Mouse (Mus musculus) heart, adult 2 months (tissue): ENCODE data around the gene Acaca. TPM values are rescaled to one million over a fixed set of nuclear protein-coding genes. Genes with fewer than 3 reads are reported as not detected.

Experiments used
- DNase-seq, 2 experiments: peaks; one replicate each; pipeline ENCODE4 v3.0.0; 2021
- H3K27ac ChIP-seq: fragments of 200-600 bp; 2 replicates; pipeline ENCODE4 v1.8.1; 2022
- H3K27me3 ChIP-seq: fragments of 200-500 bp; 2 replicates; pipeline ENCODE4 v1.6.1; 2012; ENCODE audit warnings: mild to moderate bottlenecking, low read length, inconsistent platforms, mixed read lengths; ENCODE audit not compliant: control insufficient read depth, insufficient read depth
- H3K36me3 ChIP-seq: fragments of 200-500 bp; 2 replicates; pipeline ENCODE4 v1.6.1; 2012; ENCODE audit warnings: low read length, inconsistent platforms; ENCODE audit not compliant: control insufficient read depth, insufficient read depth
- H3K4me1 ChIP-seq: fragments of 200-500 bp; 2 replicates; pipeline ENCODE4 v1.6.1; 2011; ENCODE audit warnings: low read length; ENCODE audit not compliant: control insufficient read depth, insufficient read depth
- H3K4me3 ChIP-seq: fragments of 200-600 bp; 2 replicates; pipeline ENCODE4 v1.8.1; 2022
- H3K79me2 ChIP-seq: fragments of 200-500 bp; replicated peaks from 2 replicates; pipeline ENCODE4 v1.6.1; 2012; ENCODE audit warnings: mild to moderate bottlenecking, inconsistent platforms, low read length, moderate library complexity, mixed read lengths; ENCODE audit not compliant: control insufficient read depth, insufficient read depth
- H3K9ac ChIP-seq: fragments of 200-500 bp; 2 replicates; pipeline ENCODE4 v1.6.1; 2012; ENCODE audit warnings: low read depth, mild to moderate bottlenecking, control low read depth, inconsistent platforms, low read length, mixed read lengths
- CTCF ChIP-seq: fragments of 200-600 bp; IDR thresholded peaks from 2 replicates; pipeline ENCODE4 v1.8.1; 2022; ENCODE audit warnings: antibody characterized with exemption, mild to moderate bottlenecking, moderate library complexity
- EP300 ChIP-seq: fragments of 200-500 bp; IDR thresholded peaks from 2 replicates; pipeline ENCODE4 v1.6.1; 2011; ENCODE audit warnings: low read depth, low read length, control low read depth; ENCODE audit not compliant: insufficient read depth
- POLR2A ChIP-seq: fragments of 200-500 bp; IDR thresholded peaks from 2 replicates; pipeline ENCODE4 v1.6.1; 2011; ENCODE audit warnings: mild to moderate bottlenecking, low read depth, low read length, control low read depth; ENCODE audit not compliant: insufficient read depth
- WGBS: fragments of 180-500 bp; shearing (Covaris S2); methylation state at CpG from one replicate; pipeline ENCODE4 v1.1.7; 2018; 5-methylcytosine and 5-hydroxymethylcytosine counted together
- intact Hi-C: fragments of 180-260 bp; cut with DNase I; formaldehyde crosslinking; loops from one replicate; pipeline ENCODE4 v1.15.1; 2025
- polyA plus RNA-seq: library from polyadenylated mRNA; depleted of rRNA; stranded (reverse); fragments of >200 nt; gene quantifications from 2 replicates; pipeline ENCODE4 v1.2.3, GENCODE M21; 2012
- total RNA-seq, 2 experiments: library from RNA; stranded (reverse); gene quantifications; 2 replicates each; pipeline ENCODE4 v1.2.3; 2021

Gene Acaca
- total and polyA plus RNA-seq, 3 experiments, result 19.4 to 25.9 (median 20.0) TPM

DNA sequence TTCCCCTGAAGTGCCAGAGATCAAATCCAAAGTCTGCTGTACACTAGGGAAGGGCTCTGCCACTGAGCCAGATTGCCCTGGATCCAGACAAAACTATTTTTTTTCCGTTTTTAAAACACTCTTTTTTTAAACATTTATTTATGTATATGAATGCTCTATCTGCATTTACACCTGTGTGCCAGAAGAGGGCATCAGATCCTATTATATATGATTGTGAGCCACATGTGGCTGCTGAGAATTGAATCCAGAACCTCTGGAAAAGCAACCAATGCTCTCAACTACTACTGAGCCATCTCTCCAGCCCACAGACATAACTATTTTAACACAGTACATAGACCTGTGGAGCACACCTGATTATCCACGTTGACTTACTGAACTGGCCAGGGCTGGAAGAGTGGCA lies 13.3 kb upstream of the Acaca start:
- Histone ChIP-seq H3K27ac (no peak overlapping the region), H3K36me3 (peaks cover 2% of the 10 kb centered on the region; the same call in 1 of the 2 replicates), H3K79me2 (no peaks in the 10 kb centered on the region), H3K9ac (no peak overlapping the region), H3K27me3 (no peaks in the 10 kb centered on the region), H3K4me3 (no peak overlapping the region), H3K4me1 (no peaks in the 10 kb centered on the region)
- WGBS, result 57% methylated on average over 2 of the region's 2 CpGs
- no peak for DNase-seq
- intact Hi-C loops, result no loop called here
- TF ChIP-seq POLR2A, result no peak
- TF ChIP-seq CTCF, result peak; percentile 64
- TF ChIP-seq EP300, result no peak

DNA sequence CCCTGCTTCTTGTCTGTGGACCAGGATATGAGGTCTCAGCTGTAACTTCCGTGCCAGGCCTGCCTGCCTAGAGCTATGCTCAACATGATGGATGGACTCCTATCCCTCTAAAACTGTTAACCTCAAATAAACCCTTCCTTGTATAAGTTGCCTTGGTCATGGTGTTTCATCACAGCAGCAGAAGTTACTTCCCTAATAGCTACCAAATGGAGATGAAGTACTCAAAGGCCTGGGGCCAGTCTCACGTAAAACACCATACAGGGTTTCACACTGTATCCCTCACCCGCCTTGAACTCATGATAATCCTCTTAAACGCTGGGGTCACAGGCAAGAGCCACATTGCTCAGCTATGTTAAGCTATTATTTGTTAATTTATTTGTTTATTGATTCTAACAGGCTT lies 12.0 kb upstream of the Acaca start:
- H3K27ac ChIP-seq, result no peak overlapping the region
- no peak for DNase-seq
- no peaks in the 10 kb centered on the region for H3K79me2 ChIP-seq
- WGBS, result 93% methylated on average over 4 of the region's 4 CpGs
- H3K27me3 ChIP-seq, result no peaks in the 10 kb centered on the region
- H3K4me3 ChIP-seq, result no peak overlapping the region
- no peak for TF ChIP-seq POLR2A
- TF ChIP-seq EP300, result no peak
- TF ChIP-seq CTCF, result no peak
- H3K36me3 ChIP-seq, result peaks cover 2% of the 10 kb centered on the region; the same call in 1 of the 2 replicates
- intact Hi-C loops, result no loop called here
- H3K9ac ChIP-seq, result no peak overlapping the region
- no peaks in the 10 kb centered on the region for H3K4me1 ChIP-seq

DNA sequence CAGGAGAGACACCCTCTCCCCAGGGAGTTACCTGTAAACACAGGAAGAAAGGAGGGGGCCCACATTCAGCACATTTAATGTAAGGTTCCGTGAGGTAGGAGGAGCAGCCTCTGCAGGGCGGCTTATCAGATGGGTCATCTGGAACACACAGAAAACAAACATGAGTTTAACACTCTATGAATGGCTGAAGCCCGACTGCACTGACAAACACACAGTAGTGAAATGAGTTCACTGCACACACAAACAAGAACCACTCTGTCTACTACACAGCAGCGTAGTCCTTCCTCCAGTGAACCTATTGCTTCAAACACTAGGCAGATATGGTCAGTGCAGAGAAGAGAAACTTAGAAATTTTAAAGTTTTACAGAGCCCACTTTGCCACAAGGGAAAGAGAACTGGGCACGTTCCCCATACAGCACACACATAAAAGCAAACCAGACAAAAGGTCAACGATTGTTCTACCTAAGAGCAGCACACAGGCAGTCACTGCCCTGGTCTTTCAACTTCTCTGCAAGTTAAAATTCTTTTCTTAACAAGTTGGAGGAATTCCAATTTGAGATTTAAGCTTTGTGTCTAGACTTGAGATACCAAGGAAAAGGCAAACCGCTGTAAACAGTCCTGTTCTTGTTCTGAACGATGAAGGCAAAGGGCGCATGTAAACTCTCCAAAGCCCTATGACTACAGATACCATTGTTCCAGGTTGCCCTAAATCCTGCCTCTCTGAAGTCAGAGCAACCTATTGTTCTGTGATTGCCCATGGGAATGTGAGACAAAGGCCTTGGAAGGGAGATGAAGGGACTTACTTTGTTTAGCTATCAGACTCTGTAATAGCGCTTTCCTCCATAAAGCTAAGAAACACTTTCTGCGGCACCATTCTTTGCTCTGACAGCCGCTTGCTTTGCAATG lies 8.2 kb upstream of the Acaca start:
- Histone ChIP-seq H3K4me3 (no peak overlapping the region), H3K36me3 (no peaks in the 10 kb centered on the region; the same call in 1 of the 2 replicates), H3K4me1 (no peaks in the 10 kb centered on the region), H3K9ac (no peak overlapping the region; the same call in 1 of the 2 replicates), H3K27ac (peak overlapping the region; percentile 17; the same call in 1 of the 2 replicates), H3K27me3 (no peaks in the 10 kb centered on the region), H3K79me2 (no peaks in the 10 kb centered on the region)
- intact Hi-C loops, result no loop called here
- TF ChIP-seq POLR2A, result no peak
- TF ChIP-seq CTCF, result no peak
- no peak for TF ChIP-seq EP300
- no peak for DNase-seq
- 63% methylated on average over 12 of the region's 12 CpGs for whole genome bisulfite sequencing

DNA sequence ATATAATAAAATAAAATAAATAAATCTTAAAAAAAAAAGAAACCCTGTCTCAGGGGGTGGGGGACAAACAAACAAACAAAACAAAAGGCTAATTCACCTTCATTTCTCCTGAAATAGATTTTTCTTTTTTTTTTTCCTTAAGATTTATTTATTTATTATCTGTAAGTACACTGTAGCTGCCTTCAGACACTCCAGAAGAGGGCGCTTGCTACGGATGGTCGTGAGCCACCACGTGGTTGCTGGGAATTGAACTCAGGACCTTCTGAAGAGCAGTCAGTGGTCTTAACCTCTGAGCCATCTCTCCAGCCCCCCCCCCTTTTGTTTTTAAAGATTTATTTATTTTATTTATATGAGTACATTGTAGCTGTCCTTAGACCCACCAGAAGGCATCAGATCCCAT lies 1.5 kb upstream of the Acaca start:
- intact Hi-C loops, result loop anchor here (2.0 to 5.0 kb wide), 3 partner anchors 51 to 384 kb away; partner anchors contain the start of genes Aatf and Dusp14
- Histone ChIP-seq H3K36me3 (no peaks in the 10 kb centered on the region), H3K9ac (no peak overlapping the region), H3K79me2 (no peaks in the 10 kb centered on the region), H3K27me3 (no peaks in the 10 kb centered on the region), H3K27ac (no peak overlapping the region), H3K4me3 (no peak overlapping the region), H3K4me1 (peaks cover 2% of the 10 kb centered on the region; the same call in 1 of the 2 replicates)
- DNase-seq, result no peak
- no peak for TF ChIP-seq EP300
- TF ChIP-seq CTCF, result 0 out of 2 replicates have a peak, but pooled peaks have one; percentile 15
- WGBS, result 72% methylated on average over 4 of the region's 4 CpGs

DNA sequence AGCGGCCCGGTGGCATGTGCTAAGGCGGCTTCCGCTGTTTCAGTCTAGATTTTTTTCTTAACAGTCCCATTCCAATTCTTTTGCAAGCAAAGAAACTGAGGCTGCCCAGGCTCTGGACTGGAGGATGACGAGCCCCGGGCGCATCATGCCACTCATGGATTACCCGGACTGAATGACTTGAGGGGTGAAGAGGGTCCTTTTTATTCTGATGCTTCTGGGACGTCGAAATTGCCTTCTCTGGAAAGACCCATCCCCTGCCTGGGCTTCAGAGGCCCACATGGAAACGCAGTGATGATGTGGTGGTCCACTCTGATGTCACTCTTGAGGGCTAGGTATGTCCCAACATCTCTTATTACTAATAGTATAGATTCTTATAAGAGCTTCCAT lies 320 bp downstream of the Acaca start:
- Histone ChIP-seq H3K79me2 (no peaks in the 10 kb centered on the region), H3K4me1 (peaks cover 2% of the 10 kb centered on the region; the same call in 1 of the 2 replicates), H3K4me3 (peak overlapping the region; percentile 77), H3K27ac (no peak overlapping the region; the same call in 1 of the 2 replicates), H3K36me3 (no peaks in the 10 kb centered on the region), H3K9ac (peak overlapping the region; percentile 32; the same call in 1 of the 2 replicates), H3K27me3 (no peaks in the 10 kb centered on the region)
- no peak for DNase-seq
- 6% methylated on average over 11 of the region's 11 CpGs for WGBS
- intact Hi-C loops, result loop anchor here (2.0 to 5.0 kb wide), 3 partner anchors 49 to 383 kb away; partner anchors contain the start of genes Aatf and Dusp14
- no peak for TF ChIP-seq CTCF

DNA sequence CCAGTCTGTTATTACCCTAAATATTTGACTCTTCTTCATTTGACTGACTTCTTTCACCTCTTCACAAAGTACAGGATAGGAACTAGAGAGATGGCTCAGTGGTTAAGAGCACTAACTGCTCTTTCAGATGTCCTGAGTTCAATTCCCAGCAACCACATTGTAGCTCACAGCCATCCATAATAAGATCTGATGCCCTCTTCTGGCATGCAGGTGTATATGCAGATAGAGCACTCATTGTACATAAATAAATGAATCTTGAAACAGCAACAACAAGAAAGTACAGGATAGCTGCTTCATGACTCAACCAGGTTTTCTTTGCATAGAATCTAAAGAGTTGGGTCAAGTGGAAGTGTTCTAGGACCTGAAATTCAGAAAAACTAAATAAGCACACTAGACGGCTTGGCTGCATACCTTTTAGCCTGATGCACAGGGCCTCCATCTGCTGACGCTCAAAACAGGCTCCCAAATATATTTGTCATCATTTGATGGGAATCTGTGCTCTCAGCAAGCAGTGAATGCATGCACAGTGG lies 4.9 kb downstream of the Acaca start:
- intact Hi-C loops, result no loop called here
- Histone ChIP-seq H3K79me2 (no peaks in the 10 kb centered on the region), H3K4me3 (no peak overlapping the region), H3K27ac (no peak overlapping the region), H3K27me3 (no peaks in the 10 kb centered on the region), H3K4me1 (peaks cover 2% of the 10 kb centered on the region; the same call in 1 of the 2 replicates), H3K9ac (no peak overlapping the region), H3K36me3 (no peaks in the 10 kb centered on the region)
- 89% methylated on average over 2 of the region's 2 CpGs for WGBS
- no peak for DNase-seq
- TF ChIP-seq POLR2A, result no peak
- TF ChIP-seq CTCF, result peak; percentile 43
- TF ChIP-seq EP300, result no peak
